Mouse (Mus musculus) ES-E14 (cell line): ENCODE results near the gene Olfr628. TPM values are rescaled to one million over a fixed set of nuclear protein-coding genes. Genes with fewer than 3 reads are reported as not detected.
"Not testable (repeated sequence)": the region's sequence is repeated elsewhere in the genome, so short reads cannot be mapped to it uniquely, and the experiment has no call there.

ENCODE experiments used
- DNase-seq: peaks from one replicate; pipeline ENCODE4 v3.0.0-alpha.2; 2013; ENCODE audit warnings: low read depth, low spot score
- H3K27ac ChIP-seq: 2 replicates; pipeline ENCODE4 v1.5.1; 2012; ENCODE audit warnings: low read depth, mild to moderate bottlenecking, low read length, moderate library complexity, mixed read lengths; ENCODE audit not compliant: poor library complexity, insufficient read depth, severe bottlenecking
- H3K36me3 ChIP-seq: 2 replicates; pipeline ENCODE4 v1.6.1; 2012; ENCODE audit warnings: mild to moderate bottlenecking, low read length, moderate library complexity, mixed read lengths; ENCODE audit not compliant: control insufficient read depth, poor library complexity, insufficient read depth, severe bottlenecking
- H3K4me1 ChIP-seq, 2 experiments: fragments of 150-350 bp in 1 of 2; sonication (generic) in 1 of 2; 2 replicates each; pipeline ENCODE4 v1.6.1; 2012; ENCODE audit warnings: low read length in 2 of 2, mild to moderate bottlenecking in 1 of 2, mixed read lengths in 1 of 2; ENCODE audit not compliant: control insufficient read depth in 2 of 2, insufficient read depth in 2 of 2, poor library complexity in 1 of 2
- H3K4me3 ChIP-seq, 2 experiments: fragments of 150-350 bp in 1 of 2; sonication (generic) in 1 of 2; 2 replicates each; pipeline ENCODE4 v1.5.1; 2012; ENCODE audit warnings: low read length in 2 of 2, low read depth in 1 of 2, mild to moderate bottlenecking in 1 of 2, mixed read lengths in 1 of 2; ENCODE audit not compliant: insufficient read depth in 1 of 2, poor library complexity in 1 of 2, severe bottlenecking in 1 of 2
- H3K9ac ChIP-seq: 2 replicates; pipeline ENCODE4 v1.6.1; 2012; ENCODE audit warnings: low read depth, mild to moderate bottlenecking, low read length, mixed read lengths; ENCODE audit not compliant: poor library complexity, insufficient read depth, severe bottlenecking
- H3K9me3 ChIP-seq: fragments of 150-350 bp; sonication (generic); 2 replicates; pipeline ENCODE4 v1.6.1; 2012; ENCODE audit warnings: low read depth, mild to moderate bottlenecking, low read length; ENCODE audit not compliant: control insufficient read depth, insufficient read depth
- CHD2 ChIP-seq: IDR thresholded peaks from 2 replicates; pipeline ENCODE4 v1.6.1; 2014; ENCODE audit warnings: mild to moderate bottlenecking, low read depth, low read length, inconsistent platforms
- HCFC1 ChIP-seq: IDR thresholded peaks from 2 replicates; pipeline ENCODE4 v1.6.1; 2012; ENCODE audit warnings: low read length, inconsistent platforms, borderline replicate concordance; ENCODE audit not compliant: insufficient read depth
- MAFK ChIP-seq: IDR thresholded peaks from 2 replicates; pipeline ENCODE4 v1.6.1; 2014; ENCODE audit warnings: mild to moderate bottlenecking, low read depth, low read length, inconsistent platforms; ENCODE audit not compliant: insufficient read depth
- ZC3H11A ChIP-seq: IDR thresholded peaks from 2 replicates; pipeline ENCODE4 v1.6.1; 2012; ENCODE audit warnings: low read depth, mild to moderate bottlenecking, inconsistent platforms, low read length, borderline replicate concordance
- ZNF384 ChIP-seq: IDR thresholded peaks from 2 replicates; pipeline ENCODE4 v1.6.1; 2012; ENCODE audit warnings: low read depth, low read length, inconsistent platforms
- in situ Hi-C, 2 experiments: fragments of 600-800 bp; cut with MboI; formaldehyde crosslinking; loops; one replicate each; pipeline ENCODE4 v1.15.1; 2025; ENCODE audit warnings: low sequenced_read_pairs in 2 of 2, inconsistent platforms in 1 of 2; ENCODE audit not compliant: unreplicated experiment in 2 of 2
- total RNA-seq: library from RNA; depleted of rRNA; stranded (reverse); fragments of 300-350 nt; gene quantifications from 2 replicates; pipeline ENCODE4 v1.2.3, GENCODE M21; 2012; rRNA removed

Gene Olfr628
- not detected in 2 replicates for total RNA-seq

- Histone ChIP-seq H3K4me1 (no peaks in the 10 kb centered on the region), H3K27ac (no peak within 1 kb of the TSS), H3K36me3 (no peaks in the 10 kb centered on the region), H3K9me3 (no peaks in the 10 kb centered on the region), H3K4me3 (no peak within 1 kb of the TSS), H3K9ac (no peak within 1 kb of the TSS)
- no peak for TF ChIP-seq MAFK
- TF ChIP-seq CHD2, result no peak
- no peak for TF ChIP-seq ZNF384
- TF ChIP-seq HCFC1, result no peak
- no peak for TF ChIP-seq ZC3H11A
- DNase-seq, result no peak
- in situ Hi-C loops, result no loop called here
Measured at GRCm38 (mm10) chr7:103730074-103730473, at the start of gene Olfr628. Gene Olfr628, plus strand, starts transcription at chr7:103730374.

- H3K9ac ChIP-seq, result no peak within 1 kb of the TSS
- H3K9me3 ChIP-seq, result no peaks in the 10 kb centered on the region
- in situ Hi-C loops, result no loop called here
- H3K4me1 ChIP-seq, result no peaks in the 10 kb centered on the region
- no peak for DNase-seq
- H3K36me3 ChIP-seq, result no peaks in the 10 kb centered on the region
- no peak within 1 kb of the TSS for H3K27ac ChIP-seq
- H3K4me3 ChIP-seq, result no peak within 1 kb of the TSS
- TF ChIP-seq HCFC1 (no peak), CHD2 (no peak), ZNF384 (no peak), MAFK (no peak), ZC3H11A (no peak)
Measured at GRCm38 (mm10) chr7:103682420-103682819, 47.8 kb upstream of the Olfr628 start, which contains the start of gene Olfr625-ps1. Gene Olfr625-ps1, plus strand, starts transcription at chr7:103682720.

- Histone ChIP-seq H3K4me1 (no peaks in the 10 kb centered on the region), H3K36me3 (no peaks in the 10 kb centered on the region), H3K27ac (no peak overlapping the region), H3K9ac (no peak overlapping the region), H3K4me3 (no peak overlapping the region), H3K9me3 (no peaks in the 10 kb centered on the region)
- TF ChIP-seq CHD2, result no peak
- no peak for TF ChIP-seq ZC3H11A
- TF ChIP-seq ZNF384, result no peak
- no peak for TF ChIP-seq MAFK
- no peak for TF ChIP-seq HCFC1
- no peak for DNase-seq
- in situ Hi-C loops, result no loop called here
Measured at GRCm38 (mm10) chr7:103699469-103699868, 30.7 kb upstream of the Olfr628 start.

GRCm38 (mm10) chr7:103712024-103712423 lies 18.1 kb upstream of the Olfr628 start:
- Histone ChIP-seq H3K4me1 (no peaks in the 10 kb centered on the region), H3K36me3 (no peaks in the 10 kb centered on the region), H3K9me3 (no peaks in the 10 kb centered on the region), H3K27ac (no peak overlapping the region), H3K9ac (no peak overlapping the region), H3K4me3 (no peak overlapping the region)
- no peak for DNase-seq
- in situ Hi-C loops, result no loop called here
- TF ChIP-seq ZC3H11A (no peak), CHD2 (no peak), ZNF384 (no peak), HCFC1 (no peak), MAFK (no peak)

- in situ Hi-C loops, result no loop called here
- H3K27ac ChIP-seq, result no peak within 1 kb of the TSS
Measured at GRCm38 (mm10) chr7:103714371-103714770, 15.8 kb upstream of the Olfr628 start, which contains the start of gene Olfr243. Gene Olfr243, plus strand, starts transcription at chr7:103714671.

GRCm38 (mm10) chr7:103716398-103716797 lies 13.8 kb upstream of the Olfr628 start:
- H3K4me1 ChIP-seq, H3K27ac ChIP-seq, H3K9ac ChIP-seq, H3K9me3 ChIP-seq, H3K4me3 ChIP-seq, DNase-seq, in situ Hi-C loops, H3K36me3 ChIP-seq: not testable (repeated sequence)

More at GRCm38 (mm10) chr7:103714371-103714770, 15.8 kb upstream of the Olfr628 start, which contains the start of gene Olfr243:
- no peaks in the 10 kb centered on the region for H3K4me1 ChIP-seq
- no peaks in the 10 kb centered on the region for H3K36me3 ChIP-seq
- no peak for TF ChIP-seq ZNF384
- TF ChIP-seq CHD2, result no peak
- no peak for TF ChIP-seq MAFK
- TF ChIP-seq ZC3H11A, result no peak
- no peak for TF ChIP-seq HCFC1
- no peaks in the 10 kb centered on the region for H3K9me3 ChIP-seq
- H3K9ac ChIP-seq, result no peak within 1 kb of the TSS
- no peak for DNase-seq
- H3K4me3 ChIP-seq, result no peak within 1 kb of the TSS
